Mouse (Mus musculus) hindbrain, embryonic 15.5 days (tissue): Measurements from ENCODE around the gene Cebpz. TPM values are rescaled to one million over a fixed set of nuclear protein-coding genes. Genes with fewer than 3 reads are reported as not detected.

ENCODE experiments used
- ATAC-seq: fragments of 200-750 bp; cut with Nextera tagmentation; 2 replicates; pipeline ENCODE4 v1.8.0; 2017; ENCODE audit warnings: low read depth, moderate number of reproducible peaks, moderate TSS enrichment; ENCODE audit not compliant: low FRiP score
- H3K27ac ChIP-seq: fragments of 300-500 bp; sonication (generic); replicated peaks from 2 replicates; pipeline ENCODE4 v1.5.1; 2015; ENCODE audit warnings: mild to moderate bottlenecking, inconsistent platforms
- H3K27me3 ChIP-seq: fragments of 300-500 bp; sonication (generic); 2 replicates; pipeline ENCODE4 v1.6.1; 2015; ENCODE audit warnings: control low read depth, inconsistent platforms
- H3K36me3 ChIP-seq: fragments of 300-500 bp; sonication (generic); 2 replicates; pipeline ENCODE4 v1.6.1; 2015; ENCODE audit warnings: control low read depth, inconsistent platforms
- H3K4me1 ChIP-seq: fragments of 300-500 bp; sonication (generic); replicated peaks from 2 replicates; pipeline ENCODE4 v1.6.1; 2015; ENCODE audit warnings: control low read depth, inconsistent platforms
- H3K4me2 ChIP-seq: fragments of 300-500 bp; sonication (generic); 2 replicates; pipeline ENCODE4 v1.6.1; 2015; ENCODE audit warnings: moderate library complexity, mild to moderate bottlenecking, inconsistent platforms
- H3K4me3 ChIP-seq: fragments of 300-500 bp; sonication (generic); 2 replicates; pipeline ENCODE4 v1.5.1; 2015; ENCODE audit warnings: mild to moderate bottlenecking, inconsistent platforms
- H3K9ac ChIP-seq: fragments of 300-500 bp; sonication (generic); 2 replicates; pipeline ENCODE4 v1.6.1; 2015; ENCODE audit warnings: inconsistent platforms
- H3K9me3 ChIP-seq: fragments of 300-500 bp; sonication (generic); 2 replicates; pipeline ENCODE4 v1.6.1; 2016; ENCODE audit warnings: control low read depth, inconsistent platforms
- WGBS: fragments of 180-500 bp; shearing (Covaris S2); methylation state at CpG from one replicate; pipeline ENCODE4 v1.1.7; 2015; 5-methylcytosine and 5-hydroxymethylcytosine counted together
- polyA plus RNA-seq: library from polyadenylated mRNA; unstranded; fragments of >200 nt; fragmentation: Nextera tagmentation; extraction: Ambion mirVana; gene quantifications from 2 replicates; pipeline ENCODE4 v1.2.1, GENCODE M21; 2015

Gene Cebpz
- 38.6 and 42.6 TPM in 2 replicates for polyA plus RNA-seq

GRCm38 (mm10) chr17:78936466-78937228 lies at the start of gene Cebpz, which contains the start of gene Ndufaf7:
Cebpz (minus strand) TSS chr17:78937066.
Ndufaf7 (plus strand) TSS chr17:78937136.
- peak within 1 kb of the TSS; percentile 85 for H3K4me3 ChIP-seq
- H3K27ac ChIP-seq = peak within 1 kb of the TSS; percentile 66
- ATAC-seq = peak; percentile 100
- H3K27me3 ChIP-seq = no peaks in the 10 kb centered on the region
- peaks cover 35% of the 10 kb centered on the region for H3K4me1 ChIP-seq
- WGBS = under 1% methylated on average over 45 of the region's 45 CpGs
- H3K9me3 ChIP-seq = no peaks in the 10 kb centered on the region
- H3K4me2 ChIP-seq = peak within 1 kb of the TSS; percentile 78
- peaks cover 39% of the 10 kb centered on the region for H3K36me3 ChIP-seq
- peak within 1 kb of the TSS; percentile 72 for H3K9ac ChIP-seq

GRCm38 (mm10) chr17:78983736-78984135 lies 46.9 kb upstream of the Cebpz start:
- Histone ChIP-seq H3K27me3 (no peaks in the 10 kb centered on the region), H3K27ac (no peak overlapping the region), H3K9ac (no peak overlapping the region), H3K4me1 (no peaks in the 10 kb centered on the region), H3K4me2 (no peak overlapping the region), H3K4me3 (no peak overlapping the region), H3K9me3 (no peaks in the 10 kb centered on the region), H3K36me3 (no peaks in the 10 kb centered on the region)
- 90% methylated on average over 3 of the region's 3 CpGs for WGBS
- no peak for ATAC-seq

- no peaks in the 10 kb centered on the region for H3K4me1 ChIP-seq
- H3K27ac ChIP-seq = no peak overlapping the region
- no peak overlapping the region for H3K9ac ChIP-seq
- 93% methylated on average over 8 of the region's 8 CpGs for WGBS
- H3K4me3 ChIP-seq = no peak overlapping the region
- ATAC-seq = no peak
- no peak overlapping the region for H3K4me2 ChIP-seq
- H3K9me3 ChIP-seq = no peaks in the 10 kb centered on the region
- H3K27me3 ChIP-seq = no peaks in the 10 kb centered on the region
- H3K36me3 ChIP-seq = no peaks in the 10 kb centered on the region
Observed at GRCm38 (mm10) chr17:78983166-78983565, 46.3 kb upstream of the Cebpz start.

- H3K27me3 ChIP-seq = no peaks in the 10 kb centered on the region
- no peak overlapping the region for H3K4me2 ChIP-seq
- H3K27ac ChIP-seq = no peak overlapping the region
- no peak for ATAC-seq
- H3K4me3 ChIP-seq = no peak overlapping the region
- no peaks in the 10 kb centered on the region for H3K36me3 ChIP-seq
- H3K9me3 ChIP-seq = no peaks in the 10 kb centered on the region
- H3K9ac ChIP-seq = no peak overlapping the region
- no peaks in the 10 kb centered on the region for H3K4me1 ChIP-seq
- WGBS = 82% methylated on average over 3 of the region's 3 CpGs
Observed at GRCm38 (mm10) chr17:78968500-78968899, 31.6 kb upstream of the Cebpz start.

- no peak overlapping the region for H3K4me2 ChIP-seq
- H3K9me3 ChIP-seq = no peaks in the 10 kb centered on the region
- H3K27ac ChIP-seq = no peak overlapping the region
- no peak overlapping the region for H3K4me3 ChIP-seq
- no peak overlapping the region for H3K9ac ChIP-seq
- WGBS = 94% methylated on average over 11 of the region's 11 CpGs
- H3K27me3 ChIP-seq = no peaks in the 10 kb centered on the region
- no peak for ATAC-seq
- H3K4me1 ChIP-seq = no peaks in the 10 kb centered on the region
- H3K36me3 ChIP-seq = no peaks in the 10 kb centered on the region
Observed at GRCm38 (mm10) chr17:78966092-78966883, 29.4 kb upstream of the Cebpz start.

- Histone ChIP-seq H3K27me3 (no peaks in the 10 kb centered on the region), H3K9ac (no peak overlapping the region), H3K36me3 (peaks cover 7% of the 10 kb centered on the region; the same call in 1 of the 2 replicates), H3K9me3 (no peaks in the 10 kb centered on the region), H3K4me2 (no peak overlapping the region), H3K4me3 (no peak overlapping the region), H3K4me1 (no peaks in the 10 kb centered on the region), H3K27ac (no peak overlapping the region)
- ATAC-seq = no peak
- WGBS = 88% methylated on average over 1 of the region's 1 CpGs
Observed at GRCm38 (mm10) chr17:78964387-78964786, 27.5 kb upstream of the Cebpz start.

- H3K4me1 ChIP-seq = no peaks in the 10 kb centered on the region
- H3K4me2 ChIP-seq = no peak overlapping the region
- no peaks in the 10 kb centered on the region for H3K9me3 ChIP-seq
- H3K4me3 ChIP-seq = no peak overlapping the region
- H3K9ac ChIP-seq = no peak overlapping the region
- ATAC-seq = no peak
- H3K27me3 ChIP-seq = no peaks in the 10 kb centered on the region
- WGBS = 91% methylated on average over 6 of the region's 6 CpGs
- no peak overlapping the region for H3K27ac ChIP-seq
- H3K36me3 ChIP-seq = peaks cover 21% of the 10 kb centered on the region; the same call in 1 of the 2 replicates
Observed at GRCm38 (mm10) chr17:78959473-78959872, 22.6 kb upstream of the Cebpz start.

GRCm38 (mm10) chr17:78953240-78953639 lies 16.4 kb upstream of the Cebpz start:
- WGBS = 94% methylated on average over 8 of the region's 8 CpGs
- H3K4me3 ChIP-seq = no peak overlapping the region
- peaks cover 32% of the 10 kb centered on the region for H3K36me3 ChIP-seq
- no peak overlapping the region for H3K27ac ChIP-seq
- no peaks in the 10 kb centered on the region for H3K27me3 ChIP-seq
- no peak overlapping the region for H3K9ac ChIP-seq
- no peaks in the 10 kb centered on the region for H3K9me3 ChIP-seq
- no peak overlapping the region for H3K4me2 ChIP-seq
- no peak for ATAC-seq
- no peaks in the 10 kb centered on the region for H3K4me1 ChIP-seq

GRCm38 (mm10) chr17:78952070-78952469 lies 15.2 kb upstream of the Cebpz start:
- no peak overlapping the region for H3K4me2 ChIP-seq
- ATAC-seq = no peak
- WGBS = 96% methylated on average over 5 of the region's 5 CpGs

GRCm38 (mm10) chr17:78951225-78951624 lies 14.4 kb upstream of the Cebpz start:
- H3K4me3 ChIP-seq = no peak overlapping the region
- no peaks in the 10 kb centered on the region for H3K27me3 ChIP-seq
- no peak for ATAC-seq
- H3K9me3 ChIP-seq = no peaks in the 10 kb centered on the region
- H3K36me3 ChIP-seq = peaks cover 43% of the 10 kb centered on the region
- no peak overlapping the region for H3K27ac ChIP-seq
- no peak overlapping the region for H3K4me2 ChIP-seq
- 98% methylated on average over 5 of the region's 5 CpGs for WGBS
- no peak overlapping the region for H3K9ac ChIP-seq
- no peaks in the 10 kb centered on the region for H3K4me1 ChIP-seq

More at GRCm38 (mm10) chr17:78952070-78952469, 15.2 kb upstream of the Cebpz start:
- H3K9me3 ChIP-seq = no peaks in the 10 kb centered on the region
- no peaks in the 10 kb centered on the region for H3K27me3 ChIP-seq
- H3K36me3 ChIP-seq = peaks cover 39% of the 10 kb centered on the region
- no peak overlapping the region for H3K4me3 ChIP-seq
- H3K4me1 ChIP-seq = no peaks in the 10 kb centered on the region
- H3K9ac ChIP-seq = no peak overlapping the region
- no peak overlapping the region for H3K27ac ChIP-seq

GRCm38 (mm10) chr17:78942579-78942978 lies 5.7 kb upstream of the Cebpz start:
- ATAC-seq = no peak
- Histone ChIP-seq H3K4me1 (peaks cover 6% of the 10 kb centered on the region), H3K27me3 (no peaks in the 10 kb centered on the region), H3K4me3 (no peak overlapping the region), H3K36me3 (peaks cover 59% of the 10 kb centered on the region), H3K9ac (no peak overlapping the region), H3K4me2 (no peak overlapping the region), H3K9me3 (no peaks in the 10 kb centered on the region), H3K27ac (no peak overlapping the region)
- whole genome bisulfite sequencing = 60% methylated on average over 11 of the region's 11 CpGs

GRCm38 (mm10) chr17:78938927-78939326 lies 2.1 kb upstream of the Cebpz start:
- WGBS = 88% methylated on average over 4 of the region's 4 CpGs
- ATAC-seq = no peak

More at GRCm38 (mm10) chr17:78938927-78939326, 2.1 kb upstream of the Cebpz start:
- Histone ChIP-seq H3K4me2 (no peak overlapping the region), H3K4me3 (no peak overlapping the region), H3K9me3 (no peaks in the 10 kb centered on the region), H3K36me3 (peaks cover 47% of the 10 kb centered on the region), H3K27me3 (no peaks in the 10 kb centered on the region), H3K4me1 (peaks cover 24% of the 10 kb centered on the region), H3K27ac (no peak overlapping the region), H3K9ac (no peak overlapping the region)
